Mouse (Mus musculus): ENCODE results near the gene Ap1m2. TPM values are rescaled to one million over a fixed set of nuclear protein-coding genes. Genes with fewer than 3 reads are reported as not detected.
"Not testable (repeated sequence)": the region's sequence is repeated elsewhere in the genome, so short reads cannot be mapped to it uniquely, and the experiment has no call there.

Gene Ap1m2
- total RNA-seq, 1 experiment = 9.8 TPM

GRCm38 (mm10) chr9:21292271-21292670 lies 19.9 kb downstream of the Ap1m2 start:
- no peak for TF ChIP-seq ZC3H11A (IDR thresholded peaks at IDR 0.05; ENCODE audit: borderline replicate concordance, low read depth, low read length)
- TF ChIP-seq MAFK (IDR thresholded peaks at IDR 0.05; ENCODE audit: insufficient read depth, low read depth, low read length) = no peak
- no peak for TF ChIP-seq HCFC1 (IDR thresholded peaks at IDR 0.05; ENCODE audit: borderline replicate concordance, insufficient read depth, low read length)
- no peak for TF ChIP-seq CHD2 (IDR thresholded peaks at IDR 0.05; ENCODE audit: low read depth, low read length)
- TF ChIP-seq ZNF384 (IDR thresholded peaks at IDR 0.05; ENCODE audit: low read depth, low read length) = 0 out of 2 replicates have a peak, but pooled peaks have one; percentile 24
- in situ Hi-C loops (cut with MboI; ENCODE audit: low sequenced_read_pairs in 2 of 2, unreplicated experiment in 2 of 2) = no loop called here
- Histone ChIP-seq H3K9me3 (ENCODE audit: control insufficient read depth, insufficient read depth, low read depth, low read length) (no peaks in the 10 kb centered on the region), H3K4me1 (ENCODE audit: control insufficient read depth in 2 of 2, insufficient read depth in 2 of 2, low read length in 2 of 2, poor library complexity in 1 of 2) (peaks cover 2 to 4% of the 10 kb centered on the region in 2 experiments; a peak in 2 of 4 replicates), H3K9ac (ENCODE audit: insufficient read depth, low read depth, low read length, poor library complexity, severe bottlenecking) (no peak overlapping the region; the same call in 1 of the 2 replicates), H3K36me3 (ENCODE audit: control insufficient read depth, insufficient read depth, low read length, poor library complexity, severe bottlenecking) (0 out of 2 replicates have a peak, but pooled peaks cover 3% of the 10 kb centered on the region), H3K27ac (ENCODE audit: insufficient read depth, low read depth, low read length, poor library complexity, severe bottlenecking) (no peak overlapping the region), H3K4me3 (ENCODE audit: insufficient read depth in 1 of 2, low read depth in 1 of 2, low read length in 2 of 2, poor library complexity in 1 of 2, severe bottlenecking in 1 of 2) (peak overlapping the region in 1 of 2 experiments; percentile 71; a peak in 2 of 4 replicates)
- DNase-seq (ENCODE audit: low read depth, low spot score) = no peak

GRCm38 (mm10) chr9:21291868-21292267 lies 20.3 kb downstream of the Ap1m2 start:
- DNase-seq (ENCODE audit: low read depth, low spot score); in situ Hi-C loops (cut with MboI; ENCODE audit: low sequenced_read_pairs in 2 of 2, unreplicated experiment in 2 of 2): not testable (repeated sequence)

GRCm38 (mm10) chr9:21291022-21291787 lies 20.9 kb downstream of the Ap1m2 start, which contains the start of gene Cdkn2d:
TSS of gene Cdkn2d (minus strand) at chr9:21291407.
- peak; percentile 100 for DNase-seq (ENCODE audit: low read depth, low spot score)
- peak within 1 kb of the TSS; percentile 80 to 99 for H3K4me3 ChIP-seq (ENCODE audit: insufficient read depth in 1 of 2, low read depth in 1 of 2, low read length in 2 of 2, poor library complexity in 1 of 2, severe bottlenecking in 1 of 2)
- no peaks in the 10 kb centered on the region for H3K36me3 ChIP-seq (ENCODE audit: control insufficient read depth, insufficient read depth, low read length, poor library complexity, severe bottlenecking)
- H3K4me1 ChIP-seq (ENCODE audit: control insufficient read depth in 2 of 2, insufficient read depth in 2 of 2, low read length in 2 of 2, poor library complexity in 1 of 2) = peaks cover 2 to 9% of the 10 kb centered on the region in 2 experiments; a peak in 2 of 4 replicates
- in situ Hi-C loops (cut with MboI; ENCODE audit: low sequenced_read_pairs in 2 of 2, unreplicated experiment in 2 of 2) = no loop called here
- peak; percentile 61; the same call in 1 of the 2 replicates for TF ChIP-seq HCFC1 (IDR thresholded peaks at IDR 0.05; ENCODE audit: borderline replicate concordance, insufficient read depth, low read length)
- TF ChIP-seq ZNF384 (IDR thresholded peaks at IDR 0.05; ENCODE audit: low read depth, low read length) = peak; percentile 87
- TF ChIP-seq ZC3H11A (IDR thresholded peaks at IDR 0.05; ENCODE audit: borderline replicate concordance, low read depth, low read length) = no peak
- no peak for TF ChIP-seq MAFK (IDR thresholded peaks at IDR 0.05; ENCODE audit: insufficient read depth, low read depth, low read length)
- TF ChIP-seq CHD2 (IDR thresholded peaks at IDR 0.05; ENCODE audit: low read depth, low read length) = peak; percentile 69; the same call in 1 of the 2 replicates
- no peaks in the 10 kb centered on the region for H3K9me3 ChIP-seq (ENCODE audit: control insufficient read depth, insufficient read depth, low read depth, low read length)
- H3K27ac ChIP-seq (ENCODE audit: insufficient read depth, low read depth, low read length, poor library complexity, severe bottlenecking) = peak within 1 kb of the TSS; percentile 46
- peak within 1 kb of the TSS; percentile 76 for H3K9ac ChIP-seq (ENCODE audit: insufficient read depth, low read depth, low read length, poor library complexity, severe bottlenecking)

More at GRCm38 (mm10) chr9:21291868-21292267, 20.3 kb downstream of the Ap1m2 start:
- H3K9ac ChIP-seq (ENCODE audit: insufficient read depth, low read depth, low read length, poor library complexity, severe bottlenecking) = peak overlapping the region; percentile 70
- not testable (repeated sequence) for H3K4me1 ChIP-seq (ENCODE audit: control insufficient read depth in 2 of 2, insufficient read depth in 2 of 2, low read length in 2 of 2, poor library complexity in 1 of 2); H3K9me3 ChIP-seq (ENCODE audit: control insufficient read depth, insufficient read depth, low read depth, low read length); H3K36me3 ChIP-seq (ENCODE audit: control insufficient read depth, insufficient read depth, low read length, poor library complexity, severe bottlenecking)
- H3K27ac ChIP-seq (ENCODE audit: insufficient read depth, low read depth, low read length, poor library complexity, severe bottlenecking) = peak overlapping the region; percentile 46
- H3K4me3 ChIP-seq (ENCODE audit: insufficient read depth in 1 of 2, low read depth in 1 of 2, low read length in 2 of 2, poor library complexity in 1 of 2, severe bottlenecking in 1 of 2) = peak overlapping the region; percentile 54 to 71

GRCm38 (mm10) chr9:21290589-21290988 lies 21.5 kb downstream of the Ap1m2 start:
- H3K9me3 ChIP-seq (ENCODE audit: control insufficient read depth, insufficient read depth, low read depth, low read length) = no peaks in the 10 kb centered on the region
- H3K4me1 ChIP-seq (ENCODE audit: control insufficient read depth in 2 of 2, insufficient read depth in 2 of 2, low read length in 2 of 2, poor library complexity in 1 of 2) = peaks cover 2 to 9% of the 10 kb centered on the region in 2 experiments; a peak in 2 of 4 replicates
- peak overlapping the region; percentile 76 for H3K9ac ChIP-seq (ENCODE audit: insufficient read depth, low read depth, low read length, poor library complexity, severe bottlenecking)
- no peak for DNase-seq (ENCODE audit: low read depth, low spot score)
- in situ Hi-C loops (cut with MboI; ENCODE audit: low sequenced_read_pairs in 2 of 2, unreplicated experiment in 2 of 2) = no loop called here
- no peaks in the 10 kb centered on the region for H3K36me3 ChIP-seq (ENCODE audit: control insufficient read depth, insufficient read depth, low read length, poor library complexity, severe bottlenecking)
- peak overlapping the region; percentile 80 to 99 for H3K4me3 ChIP-seq (ENCODE audit: insufficient read depth in 1 of 2, low read depth in 1 of 2, low read length in 2 of 2, poor library complexity in 1 of 2, severe bottlenecking in 1 of 2)
- TF ChIP-seq CHD2 (IDR thresholded peaks at IDR 0.05; ENCODE audit: low read depth, low read length) (no peak), ZNF384 (IDR thresholded peaks at IDR 0.05; ENCODE audit: low read depth, low read length) (no peak)
- H3K27ac ChIP-seq (ENCODE audit: insufficient read depth, low read depth, low read length, poor library complexity, severe bottlenecking) = no peak overlapping the region
